Mouse (Mus musculus) erythroblast, embryonic 14.5 days (primary cell): ENCODE data around the gene Dctn5.

Experiments
- GATA1 ChIP-seq: IDR thresholded peaks from 2 replicates; pipeline ENCODE4 v1.6.1; 2012; ENCODE audit warnings: low read length, inconsistent platforms, mixed read lengths
- TAL1 ChIP-seq: IDR thresholded peaks from 3 replicates; pipeline ENCODE4 v1.6.1; 2012; ENCODE audit warnings: low read length, inconsistent platforms, mixed read lengths

GRCm38 (mm10) chr7:122158488-122158887 is 25.6 kb downstream of the Dctn5 start:
- no peak for TF ChIP-seq GATA1
- no peak for TF ChIP-seq TAL1
